Mouse (Mus musculus) left cerebral cortex, postnatal 14 days (tissue): Measurements from ENCODE around the gene Ywhab. TPM values are rescaled to one million over a fixed set of nuclear protein-coding genes. Genes with fewer than 3 reads are reported as not detected.

Experiments
- total RNA-seq, 2 experiments: library from RNA; stranded (reverse); gene quantifications; 2 replicates each; pipeline ENCODE4 v1.2.3; 2021

Gene Ywhab
- total RNA-seq, 2 experiments from 2014 or later, result 510 to 522 TPM

Other genes with a start within 250 kb of the Ywhab start
- 1 to 10 TPM in 1 of 2 experiments, under 1 TPM in 1; 0.94 to 2.0 TPM for gene Ada, start 244.7 kb upstream of the Ywhab start, total RNA-seq
- under 1 TPM in 1 of 2 experiments, not detected in 1; 0.25 TPM for gene Ccn5, start 174.1 kb upstream of the Ywhab start, total RNA-seq
- gene Kcnk15, start 141.3 kb upstream of the Ywhab start, total RNA-seq, result not detected
- gene Rims4, start 76.3 kb upstream of the Ywhab start, total RNA-seq, result 100 to 1,000 TPM; 111 to 125 TPM
- 1 to 10 TPM in 1 of 2 experiments, under 1 TPM in 1; 0.72 to 1.0 TPM for gene Pabpc1l, start 30.5 kb downstream of the Ywhab start, total RNA-seq
- gene Stk4, start 75.4 kb downstream of the Ywhab start, total RNA-seq, result 10 to 100 TPM; 32.2 to 35.6 TPM
- 10 to 100 TPM; 40.8 to 43.6 TPM for gene Tomm34, start 76.2 kb downstream of the Ywhab start, total RNA-seq
- gene Kcns1, start 176.2 kb downstream of the Ywhab start, total RNA-seq, result 10 to 100 TPM; 10.9 to 11.2 TPM
- gene Wfdc5, start 187.8 kb downstream of the Ywhab start, total RNA-seq, result not detected
- not detected for gene Wfdc12, start 195.6 kb downstream of the Ywhab start, total RNA-seq
- not detected for gene Wfdc15a, start 205.2 kb downstream of the Ywhab start, total RNA-seq
- not detected for gene Wfdc15b, start 226.7 kb downstream of the Ywhab start, total RNA-seq
- not detected for gene Svs2, start 243.5 kb downstream of the Ywhab start, total RNA-seq